Mouse (Mus musculus) MEL (cell line): ENCODE measurements around the gene Macc1. TPM values are rescaled to one million over a fixed set of nuclear protein-coding genes. Genes with fewer than 3 reads are reported as not detected.

Experiments used
- DNase-seq: peaks from one replicate; pipeline ENCODE4 v3.0.0; 2011; ENCODE audit warnings: low read depth, low spot score
- H3K27ac ChIP-seq: 2 replicates; pipeline ENCODE4 v1.5.1; 2012; ENCODE audit warnings: low read depth, mild to moderate bottlenecking, control low read depth, low read length, moderate library complexity; ENCODE audit not compliant: control insufficient read depth
- H3K27me3 ChIP-seq, 2 experiments: fragments of 150-350 bp in 1 of 2; sonication (generic) in 1 of 2; 2 replicates each; pipeline ENCODE4 v1.6.1; 2012; ENCODE audit warnings: low read length in 2 of 2, mild to moderate bottlenecking in 2 of 2, improper control_type of control experiment in 1 of 2, moderate library complexity in 1 of 2; ENCODE audit not compliant: insufficient read depth in 2 of 2, control insufficient read depth in 1 of 2
- H3K36me3 ChIP-seq, 2 experiments: 2 replicates each; pipeline ENCODE4 v1.6.1; 2012 to 2014; ENCODE audit warnings: low read length in 2 of 2, improper control_type of control experiment in 1 of 2, inconsistent platforms in 1 of 2, mild to moderate bottlenecking in 1 of 2; ENCODE audit not compliant: insufficient read depth in 2 of 2, control insufficient read depth in 1 of 2
- H3K4me1 ChIP-seq, 2 experiments: fragments of 150-350 bp in 1 of 2; sonication (generic) in 1 of 2; 2 replicates each; pipeline ENCODE4 v1.6.1; 2012; ENCODE audit warnings: low read length in 2 of 2, improper control_type of control experiment in 1 of 2, mild to moderate bottlenecking in 1 of 2; ENCODE audit not compliant: insufficient read depth in 2 of 2, control insufficient read depth in 1 of 2
- H3K4me3 ChIP-seq, 2 experiments: fragments of 150-350 bp in 1 of 2; sonication (generic) in 1 of 2; 2 replicates each; pipeline ENCODE4 v1.5.1; 2012; ENCODE audit warnings: low read depth in 2 of 2, low read length in 2 of 2, mild to moderate bottlenecking in 2 of 2, moderate library complexity in 2 of 2, control low read depth in 1 of 2, improper control_type of control experiment in 1 of 2; ENCODE audit not compliant: control insufficient read depth in 1 of 2, insufficient read depth in 1 of 2
- H3K79me2 ChIP-seq: 2 replicates; pipeline ENCODE4 v1.6.1; 2012; ENCODE audit warnings: mild to moderate bottlenecking, low read length, moderate library complexity; ENCODE audit not compliant: control insufficient read depth, poor library complexity, insufficient read depth
- H3K9ac ChIP-seq: 2 replicates; pipeline ENCODE4 v1.6.1; 2012; ENCODE audit warnings: low read depth, mild to moderate bottlenecking, control low read depth, low read length, moderate library complexity; ENCODE audit not compliant: control insufficient read depth, poor library complexity, severe bottlenecking
- H3K9me3 ChIP-seq: fragments of 150-350 bp; sonication (generic); replicated peaks from 2 replicates; pipeline ENCODE4 v1.6.1; 2012; ENCODE audit warnings: mild to moderate bottlenecking, low read length, improper control_type of control experiment, moderate library complexity; ENCODE audit not compliant: insufficient read depth
- BHLHE40 ChIP-seq: IDR thresholded peaks from 2 replicates; pipeline ENCODE4 v1.6.1; 2012; ENCODE audit warnings: low read depth, mild to moderate bottlenecking, inconsistent platforms, low read length, improper control_type of control experiment, borderline replicate concordance
- CHD1 ChIP-seq: IDR thresholded peaks from 2 replicates; pipeline ENCODE4 v1.6.1; 2012; ENCODE audit warnings: low read depth, mild to moderate bottlenecking, inconsistent platforms, low read length, improper control_type of control experiment
- CTCF ChIP-seq, 3 experiments: IDR thresholded peaks in 2 of 3; conservative IDR thresholded peaks in 1 of 3; 2 replicates each; pipeline ENCODE4 v1.5.1; 2011 to 2012; ENCODE audit warnings: low read length in 3 of 3, low read depth in 2 of 3, mild to moderate bottlenecking in 2 of 3, improper control_type of control experiment in 1 of 3, inconsistent platforms in 1 of 3, mixed read lengths in 1 of 3, moderate library complexity in 1 of 3; ENCODE audit not compliant: control insufficient read depth in 1 of 3, insufficient read depth in 1 of 3, poor library complexity in 1 of 3, severe bottlenecking in 1 of 3
- ETS1 ChIP-seq: IDR thresholded peaks from 2 replicates; pipeline ENCODE4 v1.6.1; 2012; ENCODE audit warnings: low read depth, mild to moderate bottlenecking, inconsistent platforms, low read length, improper control_type of control experiment, moderate library complexity
- GATA1 ChIP-seq: IDR thresholded peaks from 2 replicates; pipeline ENCODE4 v1.6.1; 2011; ENCODE audit warnings: low read depth, low read length, improper control_type of control experiment
- HCFC1 ChIP-seq: IDR thresholded peaks from 2 replicates; pipeline ENCODE4 v1.6.1; 2012; ENCODE audit warnings: low read depth, mild to moderate bottlenecking, inconsistent platforms, low read length, improper control_type of control experiment, moderate library complexity
- JUND ChIP-seq: IDR thresholded peaks from 2 replicates; pipeline ENCODE4 v1.6.1; 2011; ENCODE audit warnings: low read depth, mild to moderate bottlenecking, improper control_type of control experiment, low read length
- MAFK ChIP-seq: IDR thresholded peaks from 2 replicates; pipeline ENCODE4 v1.6.1; 2011; ENCODE audit warnings: low read depth, mild to moderate bottlenecking, low read length, improper control_type of control experiment, borderline replicate concordance
- MAX ChIP-seq: IDR thresholded peaks from 2 replicates; pipeline ENCODE4 v1.6.1; 2011; ENCODE audit warnings: low read length, improper control_type of control experiment
- MAZ ChIP-seq: IDR thresholded peaks from 2 replicates; pipeline ENCODE4 v1.6.1; 2012; ENCODE audit warnings: low read depth, mild to moderate bottlenecking, inconsistent platforms, low read length, improper control_type of control experiment
- MEF2A ChIP-seq: IDR thresholded peaks from 2 replicates; pipeline ENCODE4 v1.6.1; 2014; ENCODE audit warnings: low read depth, mild to moderate bottlenecking, inconsistent platforms, low read length, improper control_type of control experiment; ENCODE audit not compliant: poor library complexity, insufficient replicate concordance, severe bottlenecking; ENCODE audit errors: extremely low read depth
- MYC ChIP-seq: IDR thresholded peaks from 2 replicates; pipeline ENCODE4 v1.6.1; 2011; ENCODE audit warnings: low read depth, mild to moderate bottlenecking, low read length, improper control_type of control experiment, moderate library complexity
- NELFE ChIP-seq: IDR thresholded peaks from 2 replicates; pipeline ENCODE4 v1.6.1; 2011; ENCODE audit warnings: low read depth, low read length, improper control_type of control experiment
- NRF1 ChIP-seq: IDR thresholded peaks from 2 replicates; pipeline ENCODE4 v1.6.1; 2014; ENCODE audit warnings: low read depth, mild to moderate bottlenecking, inconsistent platforms, low read length, improper control_type of control experiment, moderate library complexity; ENCODE audit not compliant: poor library complexity, insufficient read depth, severe bottlenecking
- POLR2A ChIP-seq, 2 experiments: IDR thresholded peaks; 2 replicates each; pipeline ENCODE4 v1.6.1; 2011 to 2012; ENCODE audit warnings: low read length in 2 of 2, mild to moderate bottlenecking in 2 of 2, control low read depth in 1 of 2, improper control_type of control experiment in 1 of 2, low read depth in 1 of 2, moderate library complexity in 1 of 2; ENCODE audit not compliant: control insufficient read depth in 1 of 2, insufficient read depth in 1 of 2, poor library complexity in 1 of 2
- POLR2AphosphoS2 ChIP-seq: IDR thresholded peaks from 2 replicates; pipeline ENCODE4 v1.6.1; 2011; ENCODE audit warnings: low read length, improper control_type of control experiment
- POLR2AphosphoS5 ChIP-seq: IDR thresholded peaks from 2 replicates; pipeline ENCODE4 v1.6.1; 2012; ENCODE audit warnings: low read depth, borderline replicate concordance, mild to moderate bottlenecking, inconsistent platforms, low read length, moderate library complexity, mixed read lengths
- RAD21 ChIP-seq: IDR thresholded peaks from 2 replicates; pipeline ENCODE4 v1.6.1; 2011; ENCODE audit warnings: mild to moderate bottlenecking, low read depth, low read length, improper control_type of control experiment
- RCOR1 ChIP-seq: IDR thresholded peaks from 2 replicates; pipeline ENCODE4 v1.6.1; 2012; ENCODE audit warnings: low read depth, mild to moderate bottlenecking, inconsistent platforms, low read length, improper control_type of control experiment
- SIN3A ChIP-seq: IDR thresholded peaks from 2 replicates; pipeline ENCODE4 v1.6.1; 2012; ENCODE audit warnings: low read length, improper control_type of control experiment, inconsistent platforms
- SMC3 ChIP-seq: IDR thresholded peaks from 2 replicates; pipeline ENCODE4 v1.6.1; 2011; ENCODE audit warnings: low read depth, low read length, improper control_type of control experiment
- TAL1 ChIP-seq: IDR thresholded peaks from 2 replicates; pipeline ENCODE4 v1.6.1; 2012; ENCODE audit warnings: mild to moderate bottlenecking, inconsistent platforms, low read length, moderate library complexity, mixed read lengths
- TBP ChIP-seq: IDR thresholded peaks from 2 replicates; pipeline ENCODE4 v1.8.0; 2011; ENCODE audit warnings: low read depth, low read length, improper control_type of control experiment
- TCF12 ChIP-seq: IDR thresholded peaks from 2 replicates; pipeline ENCODE4 v1.6.1; 2014; ENCODE audit warnings: low read depth, mild to moderate bottlenecking, inconsistent platforms, low read length, improper control_type of control experiment, moderate library complexity
- UBTF ChIP-seq: IDR thresholded peaks from 2 replicates; pipeline ENCODE4 v1.6.1; 2012; ENCODE audit warnings: low read depth, mild to moderate bottlenecking, inconsistent platforms, low read length, improper control_type of control experiment, moderate library complexity, borderline replicate concordance; ENCODE audit not compliant: insufficient read depth
- USF1 ChIP-seq: IDR thresholded peaks from 2 replicates; pipeline ENCODE4 v1.6.1; 2014; ENCODE audit warnings: low read depth, mild to moderate bottlenecking, inconsistent platforms, low read length, improper control_type of control experiment, moderate library complexity
- USF2 ChIP-seq, 2 experiments: IDR thresholded peaks; 2 replicates each; pipeline ENCODE4 v1.6.1; 2011 to 2012; ENCODE audit warnings: improper control_type of control experiment in 2 of 2, low read length in 2 of 2, borderline replicate concordance in 1 of 2, inconsistent platforms in 1 of 2, low read depth in 1 of 2, mild to moderate bottlenecking in 1 of 2; ENCODE audit not compliant: insufficient read depth in 1 of 2
- ZC3H11A ChIP-seq: IDR thresholded peaks from 2 replicates; pipeline ENCODE4 v1.6.1; 2012; ENCODE audit warnings: low read depth, mild to moderate bottlenecking, inconsistent platforms, low read length, improper control_type of control experiment
- ZKSCAN1 ChIP-seq: IDR thresholded peaks from 2 replicates; pipeline ENCODE4 v1.6.1; 2012; ENCODE audit warnings: low read depth, mild to moderate bottlenecking, inconsistent platforms, low read length, improper control_type of control experiment, moderate library complexity
- ZMIZ1 ChIP-seq: IDR thresholded peaks from 2 replicates; pipeline ENCODE4 v1.6.1; 2012; ENCODE audit warnings: low read depth, mild to moderate bottlenecking, inconsistent platforms, low read length, improper control_type of control experiment, moderate library complexity
- ZNF384 ChIP-seq: IDR thresholded peaks from 2 replicates; pipeline ENCODE4 v1.6.1; 2012; ENCODE audit warnings: low read depth, mild to moderate bottlenecking, inconsistent platforms, low read length, improper control_type of control experiment
- polyA plus RNA-seq, 2 experiments: library from polyadenylated mRNA; stranded (reverse) in 1 of 2; unstranded in 1 of 2; fragments of >175 nt in 1 of 2; fragments of >200 nt in 1 of 2; gene quantifications; 2 replicates each; pipeline versions ENCODE4 v1.2.1 to v1.2.4; 2012; ENCODE audit warnings: low replicate concordance in 2 of 2, low read depth in 1 of 2; ENCODE audit not compliant: insufficient read length in 2 of 2, insufficient read depth in 1 of 2, missing spikeins in 1 of 2
- total RNA-seq: library from RNA; depleted of rRNA; stranded (reverse); fragments of 300-350 nt; gene quantifications from 2 replicates; pipeline ENCODE4 v1.2.3, GENCODE M21; 2012

Gene Macc1
- total and polyA plus RNA-seq, 3 experiments = not detected

- H3K9me3 ChIP-seq = no peaks in the 10 kb centered on the region
- DNase-seq = no peak
- H3K79me2 ChIP-seq = no peaks in the 10 kb centered on the region
- H3K9ac ChIP-seq = no peak overlapping the region
- H3K36me3 ChIP-seq = no peaks in the 10 kb centered on the region
- H3K4me3 ChIP-seq = no peak overlapping the region
- H3K27me3 ChIP-seq = no peaks in the 10 kb centered on the region
- H3K4me1 ChIP-seq = no peaks in the 10 kb centered on the region
- TF ChIP-seq SIN3A = no peak
- TF ChIP-seq POLR2AphosphoS2 = no peak
- no peak for TF ChIP-seq TCF12
- no peak for TF ChIP-seq ZNF384
- no peak for TF ChIP-seq ETS1
- TF ChIP-seq ZC3H11A = no peak
- TF ChIP-seq MYC = no peak
- TF ChIP-seq USF2 (IDR thresholded peaks at IDR 0.05; ENCODE audit: borderline replicate concordance in 1 of 2, insufficient read depth in 1 of 2, low read depth in 1 of 2, low read length in 2 of 2) = no peak
- TF ChIP-seq NELFE = no peak
- no peak for TF ChIP-seq ZKSCAN1
- TF ChIP-seq TAL1 = no peak
- no peak for TF ChIP-seq NRF1
- no peak for TF ChIP-seq BHLHE40
- no peak for TF ChIP-seq JUND
- no peak for TF ChIP-seq USF1
- no peak for TF ChIP-seq POLR2AphosphoS5
- TF ChIP-seq CHD1 = no peak
- TF ChIP-seq UBTF = no peak
- no peak for TF ChIP-seq MAFK
- H3K27ac ChIP-seq = no peak overlapping the region
Measured at GRCm38 (mm10) chr12:119291618-119292017, 22.5 kb upstream of the Macc1 start.

GRCm38 (mm10) chr12:119303618-119304017 lies 10.5 kb upstream of the Macc1 start:
- Histone ChIP-seq H3K36me3 (no peaks in the 10 kb centered on the region), H3K27ac (no peak overlapping the region), H3K4me3 (no peak overlapping the region), H3K27me3 (no peaks in the 10 kb centered on the region), H3K4me1 (no peaks in the 10 kb centered on the region), H3K9me3 (no peaks in the 10 kb centered on the region), H3K79me2 (no peaks in the 10 kb centered on the region), H3K9ac (no peak overlapping the region)
- no peak for DNase-seq
- TF ChIP-seq POLR2A (IDR thresholded peaks at IDR 0.05; ENCODE audit: control insufficient read depth in 1 of 2, insufficient read depth in 1 of 2, low read depth in 1 of 2, low read length in 2 of 2, poor library complexity in 1 of 2) = no peak
- TF ChIP-seq CTCF (IDR thresholded peaks at IDR 0.05 in 2 of 3, conservative IDR thresholded peaks at IDR 0.05 in 1 of 3; ENCODE audit: control insufficient read depth in 1 of 3, insufficient read depth in 1 of 3, low read depth in 2 of 3, low read length in 3 of 3, poor library complexity in 1 of 3, severe bottlenecking in 1 of 3) = no peak
- TF ChIP-seq MAZ = no peak
- TF ChIP-seq GATA1 = no peak
- no peak for TF ChIP-seq ZMIZ1
- no peak for TF ChIP-seq RAD21
- TF ChIP-seq ZNF384 = no peak
- no peak for TF ChIP-seq TBP
- TF ChIP-seq SMC3 = no peak
- TF ChIP-seq MAX = no peak
- no peak for TF ChIP-seq POLR2AphosphoS2
- TF ChIP-seq MAFK = no peak
- TF ChIP-seq MEF2A = no peak
- TF ChIP-seq RCOR1 = no peak
- TF ChIP-seq HCFC1 = no peak
